Mouse (Mus musculus): ENCODE measurements at regions not wholly inside any gene's neighbourhood (a gene's known extent, or its start where the extent isn't known, plus 50 kb on each side); places are given as distances from the start of the nearest gene placed in this dataset.
A peak's percentile ranks its signal among the peaks of the same experiment; 100 is the strongest.

GRCm38 (mm10) chr6:8831204-8831603 lies 52.9 kb upstream of the Ica1 start:
- DNase-seq (ENCODE audit: low read depth, low spot score): peak; percentile 38

- peak; percentile 43 for DNase-seq (ENCODE audit: low read depth, low spot score)
Observed at GRCm38 (mm10) chr6:8832924-8833323, 54.6 kb upstream of the Ica1 start.

DNA sequence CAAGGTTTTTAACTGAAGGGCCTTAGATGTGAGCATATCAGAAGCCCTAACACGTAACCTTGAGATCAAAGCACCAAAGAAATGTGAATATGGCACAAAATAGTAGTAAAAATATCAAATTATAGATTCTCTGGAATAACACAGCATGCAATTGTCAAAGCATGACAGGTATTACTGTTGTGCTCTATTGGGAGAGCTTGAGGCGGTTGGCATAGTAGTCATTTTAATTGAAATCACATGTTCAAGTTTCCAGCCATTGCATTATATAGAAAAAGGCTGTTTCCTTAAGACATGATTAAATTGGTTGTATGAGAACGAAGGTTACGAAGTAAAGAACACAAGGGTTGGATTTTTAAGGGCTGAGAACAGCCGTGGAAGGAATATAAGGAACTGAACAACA lies 75.4 kb upstream of the Ica1 start:
- DNase-seq (ENCODE audit: low read depth, low spot score): no peak

GRCm38 (mm10) chr6:8860581-8860980 lies 82.3 kb upstream of the Ica1 start:
- DNase-seq (ENCODE audit: low read depth, low spot score): no peak

GRCm38 (mm10) chr6:8863843-8864620 lies 84.2 kb upstream of the Nxph1 start:
- DNase-seq (ENCODE audit: low read depth, low spot score): no peak

DNA sequence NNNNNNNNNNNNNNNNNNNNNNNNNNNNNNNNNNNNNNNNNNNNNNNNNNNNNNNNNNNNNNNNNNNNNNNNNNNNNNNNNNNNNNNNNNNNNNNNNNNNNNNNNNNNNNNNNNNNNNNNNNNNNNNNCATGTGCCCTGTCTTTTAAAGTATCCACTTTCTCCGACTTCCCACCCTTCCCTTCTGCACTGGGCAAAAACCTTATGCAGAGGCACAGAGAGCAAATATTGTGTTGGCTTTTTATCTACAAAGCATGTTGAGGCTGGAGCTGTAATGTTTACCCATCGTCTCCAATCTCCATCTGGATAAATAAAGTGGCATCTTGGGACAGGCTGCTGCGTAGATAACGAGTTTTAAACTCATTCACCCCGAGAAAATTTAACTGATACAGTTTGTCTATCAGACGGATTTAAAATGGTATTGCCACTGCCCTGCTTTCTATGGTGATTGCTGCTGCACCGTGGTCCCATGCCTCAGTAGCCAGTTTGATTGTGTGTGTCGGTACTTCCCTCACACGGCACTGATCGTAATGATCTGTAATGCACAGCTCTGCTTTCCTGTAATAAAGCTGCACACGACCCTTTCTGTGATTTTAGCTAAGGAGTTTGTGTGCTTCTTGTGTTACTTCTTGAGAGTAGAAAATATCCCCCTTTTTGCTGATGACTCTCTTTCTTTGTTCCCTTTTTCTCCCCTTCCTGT lies 70.7 kb upstream of the Nxph1 start:
- DNase-seq (ENCODE audit: low read depth, low spot score): no peak

DNA sequence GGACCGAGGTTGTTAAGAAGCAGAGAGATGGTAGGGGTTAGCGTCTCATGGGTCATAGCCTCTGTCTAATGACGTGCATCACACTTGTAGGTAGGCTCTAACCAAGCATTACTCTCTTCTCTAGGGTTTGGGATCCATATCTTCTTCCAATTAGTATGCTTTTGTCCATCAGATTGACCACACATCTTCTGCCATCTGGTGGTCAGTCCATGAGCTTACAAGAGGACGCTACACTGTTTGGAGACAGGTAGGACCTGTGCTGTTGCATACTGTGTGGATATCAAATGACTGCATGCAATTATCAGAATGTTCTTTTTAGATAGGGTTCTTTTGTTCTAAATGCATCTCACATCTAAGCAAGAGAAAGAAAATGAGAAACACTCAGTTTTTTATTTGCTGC lies 54.6 kb upstream of the Nxph1 start:
- DNase-seq (ENCODE audit: low read depth, low spot score): no peak

DNA sequence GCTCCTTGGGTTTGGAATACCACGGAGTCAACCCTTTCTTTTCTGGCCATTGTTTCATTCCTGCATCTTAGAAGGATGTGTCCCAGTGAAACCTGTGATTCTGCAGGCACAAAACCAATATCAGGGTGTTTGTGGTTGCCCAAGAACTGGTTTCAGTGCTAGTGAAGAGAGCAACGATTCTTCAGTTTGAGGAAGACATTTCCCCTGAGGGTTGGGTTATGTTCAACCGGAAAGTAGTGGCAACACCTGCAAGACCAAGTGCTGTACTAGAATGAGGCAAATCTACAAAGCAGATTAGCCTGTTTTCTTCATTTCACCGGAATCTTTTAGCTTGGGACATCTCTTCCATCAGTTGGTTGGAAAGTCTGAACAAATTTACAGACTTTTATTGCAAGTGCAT lies 52.1 kb upstream of the Nxph1 start:
- DNase-seq (ENCODE audit: low read depth, low spot score): no peak

DNA sequence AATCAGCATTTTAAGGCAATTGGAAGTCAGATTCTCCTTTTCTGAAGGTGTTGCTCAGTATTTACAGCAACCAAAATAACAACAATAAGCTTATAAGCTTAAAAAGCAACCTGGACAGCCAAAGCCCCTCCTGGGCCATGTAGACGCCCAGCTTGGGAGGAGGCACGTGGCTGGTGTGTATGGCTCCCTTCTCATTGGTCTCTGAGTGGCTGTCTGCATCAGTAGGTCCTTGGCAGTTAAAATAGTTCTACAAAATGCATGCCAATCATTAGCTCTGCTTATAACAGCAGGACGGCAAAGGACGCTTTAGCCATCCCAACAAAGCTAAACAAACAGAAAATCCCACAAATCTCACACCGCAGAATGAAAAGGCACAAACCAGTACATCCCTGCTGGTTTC lies 51.4 kb upstream of the Nxph1 start:
- no peak for DNase-seq (ENCODE audit: low read depth, low spot score)

DNA sequence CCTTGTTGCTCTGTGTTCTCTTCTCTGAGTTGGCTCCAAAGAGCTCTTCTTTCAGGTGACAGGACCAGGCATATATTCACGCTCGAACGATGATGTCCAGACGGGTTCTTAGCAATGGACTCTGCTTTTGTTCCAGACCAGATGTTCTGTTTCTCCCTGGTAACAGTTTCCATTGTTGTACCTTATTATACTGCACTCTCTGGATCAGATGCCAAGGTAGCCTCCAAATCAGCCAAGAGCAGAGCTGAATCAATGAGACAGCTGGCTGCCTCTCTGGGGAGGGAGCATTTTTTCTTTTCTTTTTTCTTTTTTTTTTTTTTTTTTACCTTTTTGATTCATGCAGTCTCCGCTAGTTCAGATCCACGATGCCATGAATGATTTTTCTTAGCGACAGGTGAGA lies 50.9 kb upstream of the Nxph1 start:
- no peak for DNase-seq (ENCODE audit: low read depth, low spot score)

- DNase-seq (ENCODE audit: low read depth, low spot score): no peak
Observed at GRCm38 (mm10) chr6:8898268-8898667, 50.0 kb upstream of the Nxph1 start.

Measured in telencephalon, adult 2 months (tissue).